Mouse (Mus musculus) ES-Bruce4 (cell line): Measurements from ENCODE around the gene Thap8.

Source experiments
- CTCF ChIP-seq: IDR thresholded peaks from one replicate; pipeline ENCODE4 v1.8.1; 2011; ENCODE audit warnings: low read depth, low read length
- EP300 ChIP-seq: IDR thresholded peaks from 2 replicates; pipeline ENCODE4 v1.6.1; 2011; ENCODE audit warnings: low read depth, low read length; ENCODE audit not compliant: insufficient read depth
- POLR2A ChIP-seq: IDR thresholded peaks from one replicate; pipeline ENCODE4 v1.8.1; 2011; ENCODE audit warnings: low read length; ENCODE audit not compliant: insufficient read depth

GRCm38 (mm10) chr7:30280670-30281138 is 810 bp downstream of the Thap8 start:
- TF ChIP-seq CTCF (no peak), POLR2A (no peak), EP300 (peak; percentile 65; the same call in 1 of the 2 replicates)
